Mouse (Mus musculus) cortical plate, adult 2 months (tissue): ENCODE measurements around the gene AI413582.

ENCODE experiments used
- CTCF ChIP-seq: fragments of 200-500 bp; IDR thresholded peaks from 2 replicates; pipeline ENCODE4 v1.5.1; 2011; ENCODE audit warnings: mild to moderate bottlenecking, control low read depth, low read length; ENCODE audit not compliant: insufficient read depth; ENCODE audit errors: extremely low read depth
- POLR2A ChIP-seq: fragments of 200-500 bp; IDR thresholded peaks from 2 replicates; pipeline ENCODE4 v1.6.1; 2011; ENCODE audit warnings: mild to moderate bottlenecking, low read length, control low read depth; ENCODE audit not compliant: insufficient read depth; ENCODE audit errors: extremely low read depth

DNA sequence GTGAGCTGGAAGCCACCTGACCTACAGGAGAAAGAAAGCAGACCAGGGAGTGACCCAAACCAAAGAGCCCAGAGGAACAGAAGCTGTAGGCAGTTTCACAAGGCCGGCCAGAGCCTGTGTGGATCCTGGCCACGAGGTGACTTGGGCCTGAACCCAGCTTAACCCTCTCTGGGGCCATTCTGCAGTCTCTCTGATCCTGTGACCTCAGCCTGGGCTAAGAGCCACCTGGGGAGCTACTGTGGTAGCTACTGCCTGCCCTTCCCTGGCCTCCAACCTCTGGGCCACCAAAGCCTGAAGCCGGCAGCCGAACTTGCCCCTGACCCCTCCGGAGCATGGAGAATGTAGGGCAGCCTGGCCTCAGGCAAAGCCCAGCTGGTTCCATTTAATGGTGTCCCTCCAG, 36.8 kb downstream of the AI413582 start:
- TF ChIP-seq CTCF: no peak
- no peak for TF ChIP-seq POLR2A
